Mouse (Mus musculus) MEL (cell line): ENCODE measurements around the gene Phb. TPM values are rescaled to one million over a fixed set of nuclear protein-coding genes. Genes with fewer than 3 reads are reported as not detected.

Experiments
- DNase-seq: peaks from one replicate; pipeline ENCODE4 v3.0.0; 2011; ENCODE audit warnings: low read depth, low spot score
- H3K27ac ChIP-seq: 2 replicates; pipeline ENCODE4 v1.5.1; 2012; ENCODE audit warnings: low read depth, mild to moderate bottlenecking, control low read depth, low read length, moderate library complexity; ENCODE audit not compliant: control insufficient read depth
- H3K27me3 ChIP-seq, 2 experiments: fragments of 150-350 bp in 1 of 2; sonication (generic) in 1 of 2; 2 replicates each; pipeline ENCODE4 v1.6.1; 2012; ENCODE audit warnings: low read length in 2 of 2, mild to moderate bottlenecking in 2 of 2, improper control_type of control experiment in 1 of 2, moderate library complexity in 1 of 2; ENCODE audit not compliant: insufficient read depth in 2 of 2, control insufficient read depth in 1 of 2
- H3K36me3 ChIP-seq, 2 experiments: 2 replicates each; pipeline ENCODE4 v1.6.1; 2012 to 2014; ENCODE audit warnings: low read length in 2 of 2, improper control_type of control experiment in 1 of 2, inconsistent platforms in 1 of 2, mild to moderate bottlenecking in 1 of 2; ENCODE audit not compliant: insufficient read depth in 2 of 2, control insufficient read depth in 1 of 2
- H3K4me1 ChIP-seq, 2 experiments: fragments of 150-350 bp in 1 of 2; sonication (generic) in 1 of 2; 2 replicates each; pipeline ENCODE4 v1.6.1; 2012; ENCODE audit warnings: low read length in 2 of 2, improper control_type of control experiment in 1 of 2, mild to moderate bottlenecking in 1 of 2; ENCODE audit not compliant: insufficient read depth in 2 of 2, control insufficient read depth in 1 of 2
- H3K4me3 ChIP-seq, 2 experiments: fragments of 150-350 bp in 1 of 2; sonication (generic) in 1 of 2; 2 replicates each; pipeline ENCODE4 v1.5.1; 2012; ENCODE audit warnings: low read depth in 2 of 2, low read length in 2 of 2, mild to moderate bottlenecking in 2 of 2, moderate library complexity in 2 of 2, control low read depth in 1 of 2, improper control_type of control experiment in 1 of 2; ENCODE audit not compliant: control insufficient read depth in 1 of 2, insufficient read depth in 1 of 2
- H3K79me2 ChIP-seq: 2 replicates; pipeline ENCODE4 v1.6.1; 2012; ENCODE audit warnings: mild to moderate bottlenecking, low read length, moderate library complexity; ENCODE audit not compliant: control insufficient read depth, poor library complexity, insufficient read depth
- H3K9ac ChIP-seq: 2 replicates; pipeline ENCODE4 v1.6.1; 2012; ENCODE audit warnings: low read depth, mild to moderate bottlenecking, control low read depth, low read length, moderate library complexity; ENCODE audit not compliant: control insufficient read depth, poor library complexity, severe bottlenecking
- H3K9me3 ChIP-seq: fragments of 150-350 bp; sonication (generic); replicated peaks from 2 replicates; pipeline ENCODE4 v1.6.1; 2012; ENCODE audit warnings: mild to moderate bottlenecking, low read length, improper control_type of control experiment, moderate library complexity; ENCODE audit not compliant: insufficient read depth
- BHLHE40 ChIP-seq: IDR thresholded peaks from 2 replicates; pipeline ENCODE4 v1.6.1; 2012; ENCODE audit warnings: low read depth, mild to moderate bottlenecking, inconsistent platforms, low read length, improper control_type of control experiment, borderline replicate concordance
- CHD1 ChIP-seq: IDR thresholded peaks from 2 replicates; pipeline ENCODE4 v1.6.1; 2012; ENCODE audit warnings: low read depth, mild to moderate bottlenecking, inconsistent platforms, low read length, improper control_type of control experiment
- CHD2 ChIP-seq: IDR thresholded peaks from 2 replicates; pipeline ENCODE4 v1.6.1; 2011; ENCODE audit warnings: low read length, improper control_type of control experiment
- CTCF ChIP-seq, 3 experiments: IDR thresholded peaks in 2 of 3; conservative IDR thresholded peaks in 1 of 3; 2 replicates each; pipeline ENCODE4 v1.5.1; 2011 to 2012; ENCODE audit warnings: low read length in 3 of 3, low read depth in 2 of 3, mild to moderate bottlenecking in 2 of 3, improper control_type of control experiment in 1 of 3, inconsistent platforms in 1 of 3, mixed read lengths in 1 of 3, moderate library complexity in 1 of 3; ENCODE audit not compliant: control insufficient read depth in 1 of 3, insufficient read depth in 1 of 3, poor library complexity in 1 of 3, severe bottlenecking in 1 of 3
- GATA1 ChIP-seq: IDR thresholded peaks from 2 replicates; pipeline ENCODE4 v1.6.1; 2011; ENCODE audit warnings: low read depth, low read length, improper control_type of control experiment
- HCFC1 ChIP-seq: IDR thresholded peaks from 2 replicates; pipeline ENCODE4 v1.6.1; 2012; ENCODE audit warnings: low read depth, mild to moderate bottlenecking, inconsistent platforms, low read length, improper control_type of control experiment, moderate library complexity
- KAT2A ChIP-seq: conservative IDR thresholded peaks from 2 replicates; pipeline ENCODE4 v1.6.1; 2012; ENCODE audit warnings: low read depth, low read length, improper control_type of control experiment, inconsistent platforms
- MAX ChIP-seq: IDR thresholded peaks from 2 replicates; pipeline ENCODE4 v1.6.1; 2011; ENCODE audit warnings: low read length, improper control_type of control experiment
- MAZ ChIP-seq: IDR thresholded peaks from 2 replicates; pipeline ENCODE4 v1.6.1; 2012; ENCODE audit warnings: low read depth, mild to moderate bottlenecking, inconsistent platforms, low read length, improper control_type of control experiment
- MYB ChIP-seq: IDR thresholded peaks from 2 replicates; pipeline ENCODE4 v1.6.1; 2011; ENCODE audit warnings: mild to moderate bottlenecking, low read depth, low read length, improper control_type of control experiment
- NRF1 ChIP-seq: IDR thresholded peaks from 2 replicates; pipeline ENCODE4 v1.6.1; 2014; ENCODE audit warnings: low read depth, mild to moderate bottlenecking, inconsistent platforms, low read length, improper control_type of control experiment, moderate library complexity; ENCODE audit not compliant: poor library complexity, insufficient read depth, severe bottlenecking
- POLR2A ChIP-seq, 2 experiments: IDR thresholded peaks; 2 replicates each; pipeline ENCODE4 v1.6.1; 2011 to 2012; ENCODE audit warnings: low read length in 2 of 2, mild to moderate bottlenecking in 2 of 2, control low read depth in 1 of 2, improper control_type of control experiment in 1 of 2, low read depth in 1 of 2, moderate library complexity in 1 of 2; ENCODE audit not compliant: control insufficient read depth in 1 of 2, insufficient read depth in 1 of 2, poor library complexity in 1 of 2
- SMC3 ChIP-seq: IDR thresholded peaks from 2 replicates; pipeline ENCODE4 v1.6.1; 2011; ENCODE audit warnings: low read depth, low read length, improper control_type of control experiment
- UBTF ChIP-seq: IDR thresholded peaks from 2 replicates; pipeline ENCODE4 v1.6.1; 2012; ENCODE audit warnings: low read depth, mild to moderate bottlenecking, inconsistent platforms, low read length, improper control_type of control experiment, moderate library complexity, borderline replicate concordance; ENCODE audit not compliant: insufficient read depth
- USF2 ChIP-seq, 2 experiments: IDR thresholded peaks; 2 replicates each; pipeline ENCODE4 v1.6.1; 2011 to 2012; ENCODE audit warnings: improper control_type of control experiment in 2 of 2, low read length in 2 of 2, borderline replicate concordance in 1 of 2, inconsistent platforms in 1 of 2, low read depth in 1 of 2, mild to moderate bottlenecking in 1 of 2; ENCODE audit not compliant: insufficient read depth in 1 of 2
- ZC3H11A ChIP-seq: IDR thresholded peaks from 2 replicates; pipeline ENCODE4 v1.6.1; 2012; ENCODE audit warnings: low read depth, mild to moderate bottlenecking, inconsistent platforms, low read length, improper control_type of control experiment
- ZKSCAN1 ChIP-seq: IDR thresholded peaks from 2 replicates; pipeline ENCODE4 v1.6.1; 2012; ENCODE audit warnings: low read depth, mild to moderate bottlenecking, inconsistent platforms, low read length, improper control_type of control experiment, moderate library complexity
- ZMIZ1 ChIP-seq: IDR thresholded peaks from 2 replicates; pipeline ENCODE4 v1.6.1; 2012; ENCODE audit warnings: low read depth, mild to moderate bottlenecking, inconsistent platforms, low read length, improper control_type of control experiment, moderate library complexity
- ZNF384 ChIP-seq: IDR thresholded peaks from 2 replicates; pipeline ENCODE4 v1.6.1; 2012; ENCODE audit warnings: low read depth, mild to moderate bottlenecking, inconsistent platforms, low read length, improper control_type of control experiment
- polyA plus RNA-seq, 2 experiments: library from polyadenylated mRNA; stranded (reverse) in 1 of 2; unstranded in 1 of 2; fragments of >175 nt in 1 of 2; fragments of >200 nt in 1 of 2; gene quantifications; 2 replicates each; pipeline versions ENCODE4 v1.2.1 to v1.2.4; 2012; ENCODE audit warnings: low replicate concordance in 2 of 2, low read depth in 1 of 2; ENCODE audit not compliant: insufficient read length in 2 of 2, insufficient read depth in 1 of 2, missing spikeins in 1 of 2
- total RNA-seq: library from RNA; depleted of rRNA; stranded (reverse); fragments of 300-350 nt; gene quantifications from 2 replicates; pipeline ENCODE4 v1.2.3, GENCODE M21; 2012

Phb gene
- total and polyA plus RNA-seq, 3 experiments = 302 to 788 TPM; not detected in 1

DNA sequence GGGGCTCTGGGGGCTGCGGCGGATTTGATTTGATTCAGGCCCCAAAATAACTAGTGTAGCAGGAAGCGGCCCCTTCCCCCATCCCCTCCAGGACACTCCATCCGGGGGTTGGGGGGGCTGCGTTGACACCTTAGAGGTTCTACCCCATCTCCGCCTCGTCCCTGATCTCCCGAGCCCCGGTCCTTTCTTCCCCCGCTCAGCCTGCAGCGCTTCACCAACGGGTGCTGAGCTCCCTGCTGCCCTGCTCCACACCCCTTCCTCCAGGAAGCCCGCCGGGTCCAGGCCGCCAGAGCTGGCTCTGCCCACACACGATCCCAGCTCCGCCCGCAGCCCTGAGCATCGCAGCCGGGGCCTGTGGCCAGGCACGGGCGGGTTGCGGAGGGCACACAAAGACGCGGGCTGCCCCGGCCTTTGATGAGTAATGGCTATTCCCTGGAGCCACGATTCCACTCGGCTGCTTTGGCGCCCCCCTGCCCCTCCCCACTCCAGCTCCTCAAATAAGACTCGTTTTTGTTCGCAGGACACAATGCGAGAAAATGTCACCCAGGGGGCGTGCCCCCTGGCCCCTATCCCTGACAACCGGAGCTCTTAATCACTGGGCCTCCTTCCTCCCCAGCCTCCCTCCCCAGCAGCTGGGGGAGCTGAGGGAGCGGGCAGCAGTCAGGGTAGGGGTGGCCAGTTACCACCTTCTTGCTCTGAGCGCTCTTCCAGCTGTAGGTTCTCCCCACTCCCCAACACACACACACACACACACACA is 21.2 kb upstream of the Phb start:
- no peaks in the 10 kb centered on the region for H3K36me3 ChIP-seq
- TF ChIP-seq CHD1 (no peak), MYB (no peak), ZNF384 (no peak), ZC3H11A (no peak), MAZ (no peak), USF2 (IDR thresholded peaks at IDR 0.05; ENCODE audit: borderline replicate concordance in 1 of 2, insufficient read depth in 1 of 2, low read depth in 1 of 2, low read length in 2 of 2) (no peak), CHD2 (no peak), MAX (no peak), ZMIZ1 (no peak), NRF1 (no peak), BHLHE40 (no peak), GATA1 (no peak)
- TF ChIP-seq, all 39 proteins: peak for 0
- H3K79me2 ChIP-seq = no peaks in the 10 kb centered on the region
- no peak overlapping the region for H3K27ac ChIP-seq
- H3K27me3 ChIP-seq = peaks cover 0 to 7% of the 10 kb centered on the region in 2 experiments
- H3K9me3 ChIP-seq = no peaks in the 10 kb centered on the region
- peaks cover 0 to 13% of the 10 kb centered on the region in 2 experiments; a peak in 1 of 4 replicates for H3K4me1 ChIP-seq
- no peak overlapping the region for H3K4me3 ChIP-seq
- no peak overlapping the region for H3K9ac ChIP-seq
- DNase-seq = no peak

DNA sequence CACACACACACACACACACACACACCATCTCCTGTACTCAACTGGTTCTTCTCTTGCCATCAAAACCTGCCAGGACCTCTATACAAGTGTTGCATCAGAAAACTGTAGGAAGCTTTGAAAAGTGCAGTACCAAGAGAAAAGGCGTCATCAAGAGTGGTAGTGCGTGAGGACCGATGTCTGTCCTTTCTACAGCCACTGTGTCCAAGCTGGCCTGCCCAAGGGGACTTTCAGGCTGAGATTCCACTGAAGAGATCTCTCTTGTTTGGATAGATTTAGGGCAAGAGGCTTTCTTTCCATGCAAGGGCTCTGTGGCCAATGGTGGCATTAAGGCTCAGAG is 20.6 kb upstream of the Phb start:
- Histone ChIP-seq H3K27me3 (peaks cover 0 to 4% of the 10 kb centered on the region in 2 experiments), H3K4me3 (no peak overlapping the region), H3K9me3 (no peaks in the 10 kb centered on the region), H3K9ac (no peak overlapping the region), H3K27ac (no peak overlapping the region), H3K79me2 (no peaks in the 10 kb centered on the region), H3K4me1 (peaks cover 0 to 13% of the 10 kb centered on the region in 2 experiments; a peak in 1 of 4 replicates), H3K36me3 (no peaks in the 10 kb centered on the region)
- no peak for TF ChIP-seq CTCF (IDR thresholded peaks at IDR 0.05 in 2 of 3, conservative IDR thresholded peaks at IDR 0.05 in 1 of 3; ENCODE audit: control insufficient read depth in 1 of 3, insufficient read depth in 1 of 3, low read depth in 2 of 3, low read length in 3 of 3, poor library complexity in 1 of 3, severe bottlenecking in 1 of 3)
- no peak for DNase-seq

GRCm38 (mm10) chr11:95647791-95648190 is 19.0 kb upstream of the Phb start:
- no peak overlapping the region for H3K27ac ChIP-seq
- no peak for TF ChIP-seq KAT2A
- no peak for TF ChIP-seq BHLHE40
- TF ChIP-seq POLR2A (IDR thresholded peaks at IDR 0.05; ENCODE audit: control insufficient read depth in 1 of 2, insufficient read depth in 1 of 2, low read depth in 1 of 2, low read length in 2 of 2, poor library complexity in 1 of 2) = no peak
- TF ChIP-seq UBTF = no peak
- TF ChIP-seq HCFC1 = no peak
- no peak for TF ChIP-seq SMC3
- TF ChIP-seq MYB = no peak
- TF ChIP-seq GATA1 = no peak
- no peak for TF ChIP-seq ZMIZ1
- no peak for TF ChIP-seq ZKSCAN1
- H3K4me3 ChIP-seq = no peak overlapping the region
- H3K27me3 ChIP-seq = peaks cover 0 to 4% of the 10 kb centered on the region in 2 experiments; a peak in 2 of 4 replicates
- no peaks in the 10 kb centered on the region for H3K79me2 ChIP-seq
- no peak overlapping the region for H3K9ac ChIP-seq
- H3K9me3 ChIP-seq = no peaks in the 10 kb centered on the region
- H3K36me3 ChIP-seq = no peaks in the 10 kb centered on the region
- no peak for DNase-seq
- H3K4me1 ChIP-seq = peaks cover 0 to 23% of the 10 kb centered on the region in 2 experiments; a peak in 2 of 4 replicates
